Mouse (Mus musculus) stomach, embryonic 14.5 days (tissue): ENCODE data around the gene Gal3st1. TPM values are rescaled to one million over a fixed set of nuclear protein-coding genes. Genes with fewer than 3 reads are reported as not detected.

Source experiments
- ATAC-seq: fragments of 200-750 bp; cut with Nextera tagmentation; 2 replicates; pipeline ENCODE4 v1.8.0; 2017; ENCODE audit warnings: low read depth, moderate TSS enrichment; ENCODE audit not compliant: insufficient number of reproducible peaks, insufficient read depth, low FRiP score
- H3K27ac ChIP-seq: fragments of 300-500 bp; sonication (generic); 2 replicates; pipeline ENCODE4 v1.5.1; 2014; ENCODE audit warnings: mild to moderate bottlenecking, low read length, moderate library complexity, mixed read lengths
- H3K27me3 ChIP-seq: fragments of 300-500 bp; sonication (generic); 2 replicates; pipeline ENCODE4 v1.6.1; 2014; ENCODE audit warnings: low read length, control low read depth, mixed read lengths; ENCODE audit not compliant: control insufficient read depth, insufficient read depth
- H3K36me3 ChIP-seq: fragments of 300-500 bp; sonication (generic); 2 replicates; pipeline ENCODE4 v1.6.1; 2014; ENCODE audit warnings: mild to moderate bottlenecking, control low read depth, low read length, moderate library complexity, mixed read lengths; ENCODE audit not compliant: control insufficient read depth, insufficient read depth
- H3K4me1 ChIP-seq: fragments of 300-500 bp; sonication (generic); 2 replicates; pipeline ENCODE4 v1.6.1; 2014; ENCODE audit warnings: low read length, control low read depth, mixed read lengths; ENCODE audit not compliant: control insufficient read depth, insufficient read depth
- H3K4me2 ChIP-seq: fragments of 300-500 bp; sonication (generic); replicated peaks from 2 replicates; pipeline ENCODE4 v1.6.1; 2014; ENCODE audit warnings: low read depth, low read length, control low read depth
- H3K4me3 ChIP-seq: fragments of 300-500 bp; sonication (generic); 2 replicates; pipeline ENCODE4 v1.5.1; 2014; ENCODE audit warnings: low read depth, low read length, control low read depth
- H3K9ac ChIP-seq: fragments of 300-500 bp; sonication (generic); replicated peaks from 2 replicates; pipeline ENCODE4 v1.6.1; 2014; ENCODE audit warnings: low read depth, mild to moderate bottlenecking, control low read depth, low read length, moderate library complexity, mixed read lengths
- H3K9me3 ChIP-seq: fragments of 300-500 bp; sonication (generic); 2 replicates; pipeline ENCODE4 v1.6.1; 2016; ENCODE audit warnings: low read depth, low read length, control low read depth; ENCODE audit not compliant: control insufficient read depth
- WGBS: fragments of 180-500 bp; shearing (Covaris S2); extraction: QIAGEN DNeasy Blood & Tissue Kit; methylation state at CpG from one replicate; pipeline ENCODE4 v1.1.7; 2014; 5-methylcytosine and 5-hydroxymethylcytosine counted together
- polyA plus RNA-seq: library from polyadenylated mRNA; unstranded; fragments of >200 nt; fragmentation: Nextera tagmentation; extraction: Ambion mirVana; gene quantifications from 2 replicates; pipeline ENCODE4 v1.2.1, GENCODE M21; 2014

The Gal3st1 gene
- polyA plus RNA-seq, 1 experiment from 2014 or later = 13.1 TPM

DNA sequence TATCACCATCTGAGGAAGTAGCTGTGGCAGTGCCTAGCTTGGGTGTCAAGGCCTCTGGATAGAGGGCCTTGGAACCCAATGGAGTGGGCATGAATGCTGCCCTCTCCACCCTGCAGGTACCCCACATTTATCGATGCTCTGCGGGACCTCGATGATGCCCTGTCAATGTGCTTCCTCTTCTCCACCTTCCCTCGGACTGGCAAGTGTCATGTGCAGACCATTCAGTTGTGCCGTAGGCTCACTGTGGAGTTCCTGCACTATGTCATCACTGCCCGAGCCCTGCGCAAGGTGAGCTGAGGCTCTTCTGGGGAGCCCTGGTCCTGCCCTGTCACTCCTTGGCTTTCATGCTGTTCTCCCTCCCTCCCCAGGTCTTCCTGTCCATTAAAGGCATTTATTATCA lies 10.4 kb upstream of the Gal3st1 start:
- H3K27me3 ChIP-seq = no peaks in the 10 kb centered on the region
- no peak overlapping the region for H3K4me2 ChIP-seq
- H3K27ac ChIP-seq = no peak overlapping the region
- ATAC-seq = no peak
- H3K9me3 ChIP-seq = no peaks in the 10 kb centered on the region
- H3K9ac ChIP-seq = no peak overlapping the region
- no peak overlapping the region for H3K4me3 ChIP-seq
- WGBS = 96% methylated on average over 7 of the region's 7 CpGs
- H3K4me1 ChIP-seq = no peaks in the 10 kb centered on the region
- peaks cover 81% of the 10 kb centered on the region for H3K36me3 ChIP-seq

DNA sequence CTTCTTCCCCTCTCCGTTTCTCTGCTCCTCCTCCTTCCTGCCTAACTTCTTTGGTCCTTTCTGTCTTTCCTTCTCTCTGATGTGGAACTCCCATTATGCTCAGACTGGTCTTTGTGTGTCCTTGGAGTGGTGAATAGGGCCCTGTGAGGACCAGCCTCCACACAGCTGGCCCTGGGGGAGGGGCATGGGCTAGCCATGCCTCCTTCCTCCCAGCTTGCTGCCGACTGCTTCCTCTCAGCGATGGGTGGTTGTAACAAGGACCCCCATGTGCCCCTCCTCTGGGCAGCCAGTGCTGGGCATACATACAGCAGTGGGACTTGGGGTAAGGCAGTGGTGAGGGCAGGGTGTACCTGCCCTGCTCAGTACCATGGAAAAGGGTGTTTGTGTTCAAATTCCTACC lies 9.1 kb upstream of the Gal3st1 start:
- H3K4me3 ChIP-seq = no peak overlapping the region
- H3K27me3 ChIP-seq = no peaks in the 10 kb centered on the region
- H3K27ac ChIP-seq = no peak overlapping the region
- H3K9ac ChIP-seq = no peak overlapping the region
- no peak overlapping the region for H3K4me2 ChIP-seq
- WGBS = 91% methylated on average over 3 of the region's 3 CpGs
- peaks cover 89% of the 10 kb centered on the region for H3K36me3 ChIP-seq
- ATAC-seq = no peak
- H3K9me3 ChIP-seq = no peaks in the 10 kb centered on the region
- H3K4me1 ChIP-seq = no peaks in the 10 kb centered on the region

DNA sequence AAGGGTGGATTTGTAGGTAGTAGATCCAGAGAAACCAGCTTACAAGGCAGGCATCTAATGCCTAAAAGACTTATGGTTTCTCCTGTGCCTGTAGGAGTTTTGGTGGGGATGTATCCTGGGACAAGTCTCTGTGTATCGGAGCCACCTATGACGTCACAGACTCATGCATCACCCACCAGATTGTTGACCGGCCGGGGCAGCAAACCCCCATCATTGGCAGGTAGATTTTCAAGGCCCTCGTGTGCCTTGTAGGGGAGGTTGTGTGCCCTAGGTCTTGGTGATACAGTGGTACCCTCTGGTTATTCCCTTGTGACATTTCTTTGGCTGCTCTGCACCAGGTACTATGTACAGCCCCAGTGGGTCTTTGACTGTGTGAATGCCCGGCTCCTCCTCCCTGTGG lies 6.8 kb upstream of the Gal3st1 start, which contains the start of gene 4930556J24Rik:
4930556J24Rik (minus strand) TSS at position 101 of the 400 bp plus-strand sequence.
- no peak for ATAC-seq
- peaks cover 73% of the 10 kb centered on the region for H3K36me3 ChIP-seq

DNA sequence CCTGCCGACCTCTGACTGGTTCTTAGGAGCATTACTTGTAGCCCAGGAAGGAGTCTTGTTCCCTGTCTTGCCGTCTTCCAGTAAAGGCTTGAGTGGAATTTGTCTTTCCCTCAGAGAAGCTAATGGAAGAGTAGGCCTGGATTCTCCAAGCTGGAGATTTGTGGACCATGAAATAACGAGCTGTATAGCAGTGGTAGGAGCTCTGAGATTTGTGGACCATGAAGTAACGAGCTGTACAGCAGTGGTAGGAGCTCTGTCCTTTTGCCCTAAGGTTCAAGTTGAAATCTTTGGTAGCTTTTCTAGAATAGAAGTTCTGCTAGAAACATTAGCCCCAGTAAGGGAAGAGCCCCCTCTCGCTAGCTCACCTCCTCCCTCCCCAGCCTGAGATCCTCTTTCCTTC lies 5.0 kb upstream of the Gal3st1 start:
- Histone ChIP-seq H3K4me1 (no peaks in the 10 kb centered on the region), H3K27ac (no peak overlapping the region), H3K4me2 (no peak overlapping the region), H3K9ac (no peak overlapping the region), H3K36me3 (peaks cover 56% of the 10 kb centered on the region), H3K4me3 (no peak overlapping the region), H3K9me3 (no peaks in the 10 kb centered on the region), H3K27me3 (no peaks in the 10 kb centered on the region)
- 90% methylated on average over 5 of the region's 5 CpGs for WGBS
- no peak for ATAC-seq

More for the DNA sequence above, 6.8 kb upstream of the Gal3st1 start, which contains the start of gene 4930556J24Rik:
- H3K9me3 ChIP-seq = no peaks in the 10 kb centered on the region
- H3K9ac ChIP-seq = no peak within 1 kb of the TSS
- no peak within 1 kb of the TSS for H3K4me3 ChIP-seq
- no peak within 1 kb of the TSS for H3K27ac ChIP-seq
- no peaks in the 10 kb centered on the region for H3K4me1 ChIP-seq
- WGBS = 94% methylated on average over 6 of the region's 6 CpGs
- no peak within 1 kb of the TSS for H3K4me2 ChIP-seq
- H3K27me3 ChIP-seq = no peaks in the 10 kb centered on the region

DNA sequence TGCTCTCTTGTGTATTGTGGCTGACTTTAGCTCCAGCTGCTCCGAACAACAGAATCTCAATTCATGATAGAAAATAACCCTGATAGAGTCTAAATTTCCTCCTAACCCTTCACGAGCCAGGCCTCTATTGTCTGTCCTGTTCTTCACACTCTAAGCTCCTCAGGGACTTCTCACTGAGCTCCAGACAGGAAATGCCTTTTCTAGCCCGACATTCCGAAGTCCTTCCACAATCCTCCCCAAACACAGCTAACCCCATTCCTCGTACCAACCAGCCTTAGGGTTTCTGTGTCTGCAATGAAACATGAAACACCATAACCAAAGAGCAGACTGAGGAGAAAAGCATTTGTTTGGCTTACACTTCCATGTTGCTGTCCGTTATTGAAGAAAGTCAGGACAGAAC lies 1.9 kb upstream of the Gal3st1 start:
- 78% methylated on average over 6 of the region's 6 CpGs for WGBS
- Histone ChIP-seq H3K36me3 (peaks cover 29% of the 10 kb centered on the region), H3K27ac (no peak overlapping the region), H3K9me3 (no peaks in the 10 kb centered on the region), H3K9ac (no peak overlapping the region), H3K4me2 (no peak overlapping the region), H3K27me3 (peaks cover 4% of the 10 kb centered on the region; the same call in 1 of the 2 replicates), H3K4me1 (no peaks in the 10 kb centered on the region), H3K4me3 (no peak overlapping the region)
- ATAC-seq = no peak

DNA sequence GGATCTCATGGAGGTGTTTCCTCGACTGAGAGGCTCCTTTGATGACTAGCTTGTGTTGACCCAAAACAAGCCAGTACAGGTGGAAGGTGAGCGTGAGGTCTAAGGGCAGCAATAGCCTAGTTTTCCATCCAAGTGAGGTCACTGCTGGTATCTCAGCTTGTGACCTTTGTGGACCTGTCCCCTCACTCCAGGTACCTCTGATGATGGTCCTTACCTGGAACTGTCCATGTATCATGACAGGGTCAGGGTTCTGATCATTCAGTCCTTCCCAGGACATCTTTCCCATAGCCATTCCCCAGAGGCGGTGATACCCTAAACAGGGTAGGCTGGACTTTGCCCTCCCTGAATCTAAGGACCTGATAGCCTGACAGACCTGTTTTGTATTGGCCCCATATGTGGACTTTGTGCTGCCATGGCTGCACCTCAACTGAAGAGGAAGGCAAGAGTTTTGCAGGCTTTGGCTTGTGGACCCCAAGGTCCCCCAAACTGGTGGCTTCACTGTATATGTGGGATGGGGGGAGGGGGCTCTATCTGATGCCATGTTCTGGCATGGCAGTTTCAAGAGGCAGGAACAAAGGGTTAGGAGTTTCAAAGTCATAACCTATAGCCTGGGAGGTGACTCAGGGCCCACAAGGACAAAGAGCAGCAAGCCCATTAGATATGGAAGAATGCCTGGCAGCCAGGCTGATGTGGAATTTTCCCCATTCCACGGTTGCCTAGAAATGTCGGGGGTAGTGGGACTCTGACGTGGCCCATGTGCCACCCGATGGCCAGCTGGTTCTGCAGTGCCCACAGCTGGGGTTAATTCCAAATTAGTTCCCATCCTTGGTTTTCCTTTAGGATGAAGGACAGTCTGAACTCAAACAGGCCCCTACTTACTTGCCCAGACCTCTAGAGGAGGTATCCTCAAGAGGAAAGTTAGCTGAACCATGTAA lies 894 bp upstream of the Gal3st1 start:
- H3K4me3 ChIP-seq = peak overlapping the region; percentile 29; the same call in 1 of the 2 replicates
- WGBS = 62% methylated on average over 7 of the region's 7 CpGs
- H3K27me3 ChIP-seq = peaks cover 4% of the 10 kb centered on the region; the same call in 1 of the 2 replicates
- peaks cover 21% of the 10 kb centered on the region for H3K36me3 ChIP-seq
- no peaks in the 10 kb centered on the region for H3K9me3 ChIP-seq
- peak overlapping the region; percentile 54; the same call in 1 of the 2 replicates for H3K4me2 ChIP-seq
- H3K27ac ChIP-seq = peak overlapping the region; percentile 63; the same call in 1 of the 2 replicates
- no peaks in the 10 kb centered on the region for H3K4me1 ChIP-seq
- no peak overlapping the region for H3K9ac ChIP-seq
- ATAC-seq = 0 out of 2 replicates have a peak, but pooled peaks have one; percentile 35

DNA sequence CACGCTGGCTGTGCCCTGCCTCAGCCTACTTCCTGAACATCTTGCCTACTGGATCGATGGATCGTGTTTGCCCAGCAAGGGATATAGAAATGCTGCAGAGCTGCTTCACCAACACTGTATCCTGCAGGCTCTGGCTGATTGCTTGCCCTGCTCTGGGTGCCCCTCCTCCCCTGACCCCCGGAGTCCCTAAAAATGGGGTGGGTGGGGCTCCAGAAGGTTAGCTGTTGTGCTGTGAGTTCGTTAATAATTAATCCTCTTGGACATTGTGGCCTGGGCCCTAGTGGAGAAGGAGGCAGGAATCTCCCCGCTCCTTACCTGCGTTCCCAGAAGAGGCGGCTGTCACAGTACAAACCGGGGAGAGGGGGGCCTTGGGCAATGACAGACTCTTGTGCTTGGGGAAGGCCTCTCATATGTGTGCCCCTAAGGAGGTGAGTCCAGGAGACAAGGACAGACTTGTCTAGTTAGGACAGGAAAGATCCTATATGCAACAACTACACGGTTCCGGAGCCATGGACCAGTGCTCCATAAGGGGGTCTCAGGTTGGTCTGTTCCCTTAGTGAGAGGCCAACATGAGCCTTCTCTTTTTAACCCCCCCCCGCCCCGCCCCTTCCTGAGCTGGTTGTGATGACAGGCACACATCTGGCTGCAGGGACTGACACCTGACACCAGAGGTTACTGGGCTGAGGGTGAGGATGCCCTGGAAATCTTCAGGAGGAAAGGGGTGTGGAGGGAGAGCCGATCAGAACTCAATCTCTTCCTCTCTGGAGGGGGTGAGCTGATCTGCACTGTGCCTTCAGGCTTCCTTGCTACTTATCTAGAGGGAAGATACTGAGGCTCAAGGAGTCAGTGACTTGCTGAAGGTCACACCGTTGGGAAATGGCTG lies 668 bp downstream of the Gal3st1 start:
- H3K9ac ChIP-seq = no peak overlapping the region; the same call in 1 of the 2 replicates
- no peaks in the 10 kb centered on the region for H3K4me1 ChIP-seq
- peak; percentile 72 for ATAC-seq
- peaks cover 7% of the 10 kb centered on the region for H3K36me3 ChIP-seq
- peaks cover 4% of the 10 kb centered on the region; the same call in 1 of the 2 replicates for H3K27me3 ChIP-seq
- H3K27ac ChIP-seq = peak overlapping the region; percentile 83
- WGBS = 6% methylated on average over 15 of the region's 15 CpGs
- H3K4me3 ChIP-seq = peak overlapping the region; percentile 29
- H3K9me3 ChIP-seq = no peaks in the 10 kb centered on the region
- H3K4me2 ChIP-seq = peak overlapping the region; percentile 54

DNA sequence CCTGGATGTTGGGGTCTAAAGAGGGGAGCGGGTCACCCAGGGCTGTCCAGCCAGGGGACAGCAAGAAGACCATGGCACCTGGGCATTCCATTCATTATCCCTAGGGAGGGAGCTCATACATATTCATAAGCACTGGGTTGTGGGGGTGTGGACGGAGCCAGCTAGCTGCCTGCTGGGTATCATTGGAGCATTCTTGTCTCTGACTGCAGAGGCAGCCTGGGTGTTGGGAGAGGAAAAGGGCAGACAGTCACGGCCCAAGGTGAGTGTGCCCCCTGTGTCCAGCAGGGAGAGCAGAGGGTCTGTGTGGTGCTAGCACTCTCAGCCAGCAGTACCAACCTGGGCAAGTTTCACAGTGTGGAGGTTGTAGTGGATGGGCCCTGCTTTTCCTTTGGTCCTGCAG lies 6.3 kb downstream of the Gal3st1 start:
- Histone ChIP-seq H3K27me3 (no peaks in the 10 kb centered on the region), H3K9ac (no peak overlapping the region), H3K9me3 (no peaks in the 10 kb centered on the region), H3K4me3 (no peak overlapping the region), H3K4me1 (no peaks in the 10 kb centered on the region), H3K4me2 (no peak overlapping the region), H3K36me3 (no peaks in the 10 kb centered on the region), H3K27ac (no peak overlapping the region)
- WGBS = 61% methylated on average over 3 of the region's 3 CpGs
- no peak for ATAC-seq
